Mouse (Mus musculus) R1 (cell line): ENCODE data around the gene Kcns3.
A peak's percentile ranks its signal among the peaks of the same experiment; 100 is the strongest.

Source experiments
- DNase-seq: peaks from one replicate; pipeline ENCODE4 v3.0.0-alpha.2; 2018; ENCODE audit warnings: low read depth, low spot score

Gene Kcns3

GRCm38 (mm10) chr12:11086866-11087265 lies 64.0 kb downstream of the Kcns3 start:
- no peak for DNase-seq

DNA sequence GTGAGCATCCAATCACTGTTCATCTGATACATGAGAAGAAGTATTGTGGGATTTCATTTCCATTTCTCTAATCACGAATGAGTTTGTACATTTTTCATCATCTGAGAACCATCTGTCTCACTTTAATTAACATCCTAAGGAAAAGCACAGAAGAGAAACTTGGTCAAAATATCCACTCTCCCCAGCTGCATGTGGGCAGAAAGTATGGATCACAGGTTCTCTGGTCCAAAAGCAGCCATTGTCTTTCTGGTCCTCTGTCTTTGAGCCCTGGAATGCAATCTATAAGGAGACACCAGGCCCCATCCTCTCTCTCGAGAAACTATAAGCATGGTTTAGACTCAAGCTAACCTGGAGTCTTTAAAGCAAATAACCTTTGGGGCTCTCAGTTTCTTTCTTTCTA lies 79.8 kb downstream of the Kcns3 start:
- DNase-seq = no peak

DNA sequence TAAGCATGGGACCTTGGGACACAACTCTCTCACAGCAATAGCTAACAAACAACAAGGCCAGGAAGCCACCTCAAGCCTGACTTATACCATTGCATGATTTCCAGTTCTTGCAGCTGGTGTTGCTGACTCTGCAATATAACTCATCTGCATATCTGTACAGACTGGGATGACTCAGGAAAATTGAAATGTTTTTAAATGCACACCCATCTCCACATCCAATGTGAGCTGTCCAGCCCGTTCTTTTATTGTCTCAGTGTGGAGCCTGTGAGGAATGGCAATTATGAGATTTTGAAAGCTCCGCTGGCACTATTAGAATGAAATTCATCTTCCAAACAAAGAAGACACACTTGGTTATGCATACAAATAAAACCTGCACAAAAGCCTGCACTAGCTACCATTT lies 84.0 kb downstream of the Kcns3 start:
- DNase-seq = no peak

GRCm38 (mm10) chr12:11052676-11053075 lies 98.2 kb downstream of the Kcns3 start:
- DNase-seq = peak; percentile 93

DNA sequence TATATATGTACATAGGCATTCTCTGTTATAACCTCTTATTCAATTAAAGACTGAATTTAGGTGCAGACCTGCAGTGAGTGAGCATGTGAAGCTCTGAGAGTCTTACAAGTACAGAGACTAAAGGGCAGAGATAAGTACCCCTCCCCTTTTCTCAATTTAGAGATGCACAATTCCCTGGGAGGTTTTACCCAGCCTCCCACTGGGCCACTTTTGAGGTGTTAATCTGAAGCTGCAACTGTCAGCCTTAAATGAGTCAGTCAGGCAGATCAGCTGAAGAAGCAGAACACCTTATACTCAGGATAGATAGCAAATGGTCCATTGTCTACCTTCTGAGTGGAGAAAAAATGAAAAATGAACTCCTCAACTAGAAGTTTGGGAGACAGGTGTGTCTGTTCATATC lies 109.0 kb downstream of the Kcns3 start:
- peak; percentile 77 for DNase-seq
